Mouse (Mus musculus) limb, embryonic 12.5 days (tissue): ENCODE measurements around the gene Tctex1d4. TPM values are rescaled to one million over a fixed set of nuclear protein-coding genes. Genes with fewer than 3 reads are reported as not detected.

ENCODE experiments used
- ATAC-seq: fragments of 200-750 bp; cut with Nextera tagmentation; 2 replicates; pipeline ENCODE4 v1.8.0; 2017; ENCODE audit warnings: low read depth, moderate TSS enrichment; ENCODE audit not compliant: insufficient number of reproducible peaks, insufficient read depth, low FRiP score, low TSS enrichment
- H3K27ac ChIP-seq: fragments of 300-500 bp; sonication (generic); 2 replicates; pipeline ENCODE4 v1.5.1; 2016; ENCODE audit warnings: mild to moderate bottlenecking, moderate library complexity
- H3K27me3 ChIP-seq: fragments of 300-500 bp; sonication (generic); 2 replicates; pipeline ENCODE4 v1.6.1; 2016; ENCODE audit warnings: mild to moderate bottlenecking, moderate library complexity
- H3K36me3 ChIP-seq: fragments of 300-500 bp; sonication (generic); 2 replicates; pipeline ENCODE4 v1.6.1; 2016; ENCODE audit warnings: mild to moderate bottlenecking, moderate library complexity
- H3K4me1 ChIP-seq: fragments of 300-500 bp; sonication (generic); replicated peaks from 2 replicates; pipeline ENCODE4 v1.6.1; 2016
- H3K4me2 ChIP-seq: fragments of 300-500 bp; sonication (generic); 2 replicates; pipeline ENCODE4 v1.6.1; 2016; ENCODE audit warnings: mild to moderate bottlenecking, moderate library complexity
- H3K4me3 ChIP-seq: fragments of 300-500 bp; sonication (generic); replicated peaks from 2 replicates; pipeline ENCODE4 v1.5.1; 2016; ENCODE audit warnings: mild to moderate bottlenecking
- H3K9ac ChIP-seq: fragments of 300-500 bp; sonication (generic); replicated peaks from 2 replicates; pipeline ENCODE4 v1.6.1; 2016; ENCODE audit warnings: mild to moderate bottlenecking, moderate library complexity
- H3K9me3 ChIP-seq: fragments of 300-500 bp; sonication (generic); 2 replicates; pipeline ENCODE4 v1.6.1; 2016; ENCODE audit warnings: mild to moderate bottlenecking, moderate library complexity
- WGBS: fragments of 180-500 bp; shearing (Covaris S2); methylation state at CpG from one replicate; pipeline ENCODE4 v1.1.7; 2016; 5-methylcytosine and 5-hydroxymethylcytosine counted together
- polyA plus RNA-seq: library from polyadenylated mRNA; unstranded; fragments of >200 nt; fragmentation: Nextera tagmentation; extraction: Ambion mirVana; gene quantifications from 2 replicates; pipeline ENCODE4 v1.2.1, GENCODE M21; 2016

Gene Tctex1d4
- polyA plus RNA-seq, 1 experiment from 2014 or later, result not detected

DNA sequence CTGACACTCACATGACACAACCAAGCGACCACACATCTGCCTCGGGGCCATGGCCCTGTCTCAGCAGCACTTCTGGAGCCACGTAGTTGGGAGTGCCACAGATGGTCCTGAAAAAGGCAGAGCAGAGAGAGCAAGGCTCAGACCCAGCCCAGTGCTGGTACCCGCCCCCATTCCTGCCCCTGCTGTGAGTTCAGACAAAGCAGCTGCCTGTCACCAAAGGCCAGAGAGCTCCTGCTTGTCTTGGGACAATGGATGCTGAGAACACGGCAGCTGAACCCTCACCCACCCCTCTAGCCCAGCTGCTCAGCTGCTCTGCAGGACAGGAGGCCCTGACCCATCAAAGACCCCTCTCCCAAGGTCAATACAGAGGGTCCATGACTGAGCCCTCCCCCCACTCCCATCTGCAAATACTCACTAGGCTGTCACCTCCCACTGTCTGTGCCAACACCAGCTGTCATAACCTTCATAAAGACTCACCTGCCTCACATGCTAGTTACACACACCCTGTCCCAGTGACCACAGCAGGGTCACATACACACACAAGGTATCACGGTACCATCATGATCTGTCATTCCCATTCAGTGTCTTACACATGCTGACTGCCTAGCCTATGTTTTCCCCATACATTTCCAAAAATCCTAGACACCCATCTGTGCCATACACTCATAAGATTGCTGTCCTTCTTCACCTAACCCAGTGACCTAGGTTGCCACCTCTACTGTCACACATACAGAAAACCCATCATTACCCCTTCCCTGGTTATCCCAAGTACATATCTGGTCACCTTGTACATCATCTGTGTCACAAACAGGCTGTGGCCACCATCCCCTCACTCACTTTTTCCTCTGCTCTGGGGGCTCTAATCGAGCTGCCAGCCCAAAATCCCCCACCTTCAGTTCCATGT lies 5.5 kb downstream of the Tctex1d4 start:
- WGBS, result 24% methylated on average over 7 of the region's 7 CpGs
- peaks cover 19% of the 10 kb centered on the region for H3K4me1 ChIP-seq
- ATAC-seq, result no peak
- peaks cover 12% of the 10 kb centered on the region for H3K36me3 ChIP-seq
- peak overlapping the region; percentile 85 for H3K4me3 ChIP-seq
- H3K9me3 ChIP-seq, result no peaks in the 10 kb centered on the region
- H3K9ac ChIP-seq, result no peak overlapping the region
- H3K27me3 ChIP-seq, result peaks cover 35% of the 10 kb centered on the region
- peak overlapping the region; percentile 95 for H3K4me2 ChIP-seq
- no peak overlapping the region for H3K27ac ChIP-seq

GRCm38 (mm10) chr4:117132794-117133143 lies 6.2 kb downstream of the Tctex1d4 start:
- WGBS, result 10% methylated on average over 11 of the region's 11 CpGs
- peaks cover 12% of the 10 kb centered on the region for H3K36me3 ChIP-seq
- peak overlapping the region; percentile 80; the same call in 1 of the 2 replicates for H3K9ac ChIP-seq
- H3K27me3 ChIP-seq, result peaks cover 35% of the 10 kb centered on the region
- peak overlapping the region; percentile 95 for H3K4me2 ChIP-seq
- peaks cover 19% of the 10 kb centered on the region for H3K4me1 ChIP-seq
- no peak overlapping the region for H3K27ac ChIP-seq
- no peak for ATAC-seq
- peak overlapping the region; percentile 85 for H3K4me3 ChIP-seq
- no peaks in the 10 kb centered on the region for H3K9me3 ChIP-seq

GRCm38 (mm10) chr4:117133366-117133796 lies 6.8 kb downstream of the Tctex1d4 start:
- ATAC-seq, result peak; percentile 24
- 1% methylated on average over 42 of the region's 42 CpGs for WGBS
- Histone ChIP-seq H3K9ac (peak overlapping the region; percentile 80), H3K9me3 (no peaks in the 10 kb centered on the region), H3K36me3 (peaks cover 7% of the 10 kb centered on the region), H3K4me2 (peak overlapping the region; percentile 95), H3K27ac (no peak overlapping the region), H3K4me1 (peaks cover 19% of the 10 kb centered on the region), H3K27me3 (peaks cover 35% of the 10 kb centered on the region), H3K4me3 (peak overlapping the region; percentile 85)

- 2% methylated on average over 45 of the region's 48 CpGs for WGBS
- peaks cover 35% of the 10 kb centered on the region for H3K27me3 ChIP-seq
- H3K27ac ChIP-seq, result no peak within 1 kb of the TSS
- peaks cover under 1% of the 10 kb centered on the region; the same call in 1 of the 2 replicates for H3K36me3 ChIP-seq
- H3K4me1 ChIP-seq, result peaks cover 19% of the 10 kb centered on the region
- H3K9ac ChIP-seq, result peak within 1 kb of the TSS; percentile 80
- peak; percentile 86 for ATAC-seq
- H3K4me3 ChIP-seq, result peak within 1 kb of the TSS; percentile 85
- peak within 1 kb of the TSS; percentile 95 for H3K4me2 ChIP-seq
- no peaks in the 10 kb centered on the region for H3K9me3 ChIP-seq
Observed at GRCm38 (mm10) chr4:117133817-117134600, 7.4 kb downstream of the Tctex1d4 start, which contains the start of gene Plk3. Gene Plk3, minus strand, starts transcription at chr4:117133963.

GRCm38 (mm10) chr4:117134601-117134995 lies 8.0 kb downstream of the Tctex1d4 start:
- Histone ChIP-seq H3K4me1 (peaks cover 19% of the 10 kb centered on the region), H3K4me2 (peak overlapping the region; percentile 95; the same call in 1 of the 2 replicates), H3K36me3 (no peaks in the 10 kb centered on the region), H3K27ac (no peak overlapping the region), H3K9ac (no peak overlapping the region), H3K4me3 (no peak overlapping the region), H3K9me3 (no peaks in the 10 kb centered on the region), H3K27me3 (peaks cover 35% of the 10 kb centered on the region)
- WGBS, result 39% methylated on average over 2 of the region's 2 CpGs
- ATAC-seq, result no peak

DNA sequence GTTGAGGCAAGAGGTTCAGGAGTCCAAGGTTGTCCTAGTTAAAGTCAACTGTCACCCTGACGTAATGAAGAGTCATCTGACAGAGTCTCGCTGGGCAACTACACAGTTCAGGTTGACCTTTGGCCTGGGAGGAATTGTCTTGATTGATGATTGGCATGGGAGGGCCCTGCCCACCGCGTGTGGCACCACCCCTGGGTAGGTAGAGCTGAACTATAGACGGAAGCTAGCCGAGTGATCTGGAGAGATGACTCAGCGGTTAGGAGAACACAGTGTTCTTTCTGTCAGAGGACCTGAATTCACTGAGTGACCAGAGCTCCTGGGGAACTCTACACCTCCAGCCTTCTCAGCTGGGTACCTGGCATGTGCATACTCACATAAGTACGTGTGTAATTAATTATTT lies 9.4 kb downstream of the Tctex1d4 start:
- Histone ChIP-seq H3K4me3 (no peak overlapping the region), H3K27me3 (peaks cover 35% of the 10 kb centered on the region), H3K36me3 (no peaks in the 10 kb centered on the region), H3K9ac (no peak overlapping the region), H3K4me1 (peaks cover 19% of the 10 kb centered on the region), H3K9me3 (no peaks in the 10 kb centered on the region), H3K27ac (no peak overlapping the region), H3K4me2 (no peak overlapping the region)
- WGBS, result 31% methylated on average over 8 of the region's 8 CpGs
- no peak for ATAC-seq

DNA sequence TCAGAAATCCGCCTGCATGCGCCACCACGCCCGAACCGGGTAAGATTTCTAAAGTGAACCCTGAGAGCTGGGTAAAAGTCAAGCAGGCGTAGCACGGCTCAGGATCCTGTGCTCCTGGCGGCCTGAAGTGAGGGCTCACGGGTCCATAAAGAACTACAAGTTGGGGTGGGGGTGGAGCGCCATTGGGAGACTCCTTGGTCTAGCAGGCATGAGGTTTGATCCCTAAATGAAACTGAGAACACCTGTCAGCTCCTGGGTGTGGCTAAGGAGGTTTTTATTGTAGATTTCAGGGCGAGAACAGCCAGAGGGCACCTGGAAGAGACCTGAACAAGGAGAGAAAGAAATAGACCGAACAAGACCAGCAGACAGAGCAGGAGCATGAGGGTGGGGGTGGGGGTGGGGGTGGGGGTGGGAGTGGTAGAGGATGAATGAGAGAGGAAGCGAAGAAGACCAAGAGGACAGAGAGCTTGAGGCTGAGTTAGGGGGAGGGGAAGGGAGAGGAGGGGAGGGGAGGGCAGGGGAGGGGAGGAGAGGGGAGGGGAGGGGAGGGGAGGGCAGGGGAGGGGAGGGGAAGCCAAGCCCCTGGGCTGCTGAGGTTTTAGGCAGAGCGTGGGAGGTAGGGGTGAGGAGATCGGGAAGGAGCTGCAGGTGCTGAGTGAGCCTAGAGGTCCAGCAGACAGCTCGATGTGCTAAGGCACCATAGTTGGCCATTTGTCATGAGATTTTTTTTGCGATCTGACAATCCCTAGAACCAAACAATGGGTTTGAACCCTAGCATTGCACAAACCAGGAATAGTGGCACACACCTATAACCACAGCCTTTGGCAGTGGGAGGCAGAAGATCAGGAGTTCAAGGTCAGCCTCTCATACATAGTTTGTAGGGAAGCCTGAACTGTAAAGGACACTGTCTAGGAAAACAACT lies 12.0 kb downstream of the Tctex1d4 start:
- 68% methylated on average over 16 of the region's 17 CpGs for WGBS
- peaks cover 7% of the 10 kb centered on the region; the same call in 1 of the 2 replicates for H3K4me1 ChIP-seq
- no peaks in the 10 kb centered on the region for H3K36me3 ChIP-seq
- no peak overlapping the region for H3K4me3 ChIP-seq
- H3K9ac ChIP-seq, result no peak overlapping the region
- no peak for ATAC-seq
- no peak overlapping the region for H3K4me2 ChIP-seq
- no peak overlapping the region for H3K27ac ChIP-seq
- peaks cover 14% of the 10 kb centered on the region; the same call in 1 of the 2 replicates for H3K27me3 ChIP-seq
- no peaks in the 10 kb centered on the region for H3K9me3 ChIP-seq

GRCm38 (mm10) chr4:117139217-117139612 lies 12.6 kb downstream of the Tctex1d4 start:
- H3K9ac ChIP-seq, result no peak overlapping the region
- peaks cover 4% of the 10 kb centered on the region; the same call in 1 of the 2 replicates for H3K4me1 ChIP-seq
- H3K9me3 ChIP-seq, result no peaks in the 10 kb centered on the region
- 3% methylated on average over 2 of the region's 2 CpGs for WGBS
- no peaks in the 10 kb centered on the region for H3K36me3 ChIP-seq
- ATAC-seq, result no peak
- no peak overlapping the region for H3K4me2 ChIP-seq
- no peak overlapping the region for H3K4me3 ChIP-seq
- H3K27ac ChIP-seq, result no peak overlapping the region
- 0 out of 2 replicates have a peak, but pooled peaks cover 12% of the 10 kb centered on the region for H3K27me3 ChIP-seq

- Histone ChIP-seq H3K4me2 (no peak overlapping the region), H3K4me1 (no peaks in the 10 kb centered on the region), H3K9ac (no peak overlapping the region), H3K9me3 (no peaks in the 10 kb centered on the region), H3K27ac (no peak overlapping the region), H3K36me3 (no peaks in the 10 kb centered on the region), H3K4me3 (no peak overlapping the region), H3K27me3 (0 out of 2 replicates have a peak, but pooled peaks cover 11% of the 10 kb centered on the region)
- no peak for ATAC-seq
- 39% methylated on average over 4 of the region's 4 CpGs for WGBS
Observed at GRCm38 (mm10) chr4:117140613-117141012, 14.0 kb downstream of the Tctex1d4 start.

- 59% methylated on average over 7 of the region's 7 CpGs for WGBS
- no peak for ATAC-seq
- no peaks in the 10 kb centered on the region for H3K9me3 ChIP-seq
- no peaks in the 10 kb centered on the region for H3K4me1 ChIP-seq
- no peak overlapping the region for H3K9ac ChIP-seq
- 0 out of 2 replicates have a peak, but pooled peaks cover 4% of the 10 kb centered on the region for H3K27me3 ChIP-seq
- H3K27ac ChIP-seq, result no peak overlapping the region
- H3K36me3 ChIP-seq, result no peaks in the 10 kb centered on the region
- H3K4me2 ChIP-seq, result no peak overlapping the region
- no peak overlapping the region for H3K4me3 ChIP-seq
Observed at GRCm38 (mm10) chr4:117143023-117143422, 16.4 kb downstream of the Tctex1d4 start.
